Mouse (Mus musculus) spleen, adult 2 months (tissue): Measurements from ENCODE around the gene Nfix. TPM values are rescaled to one million over a fixed set of nuclear protein-coding genes. Genes with fewer than 3 reads are reported as not detected.

Source experiments
- DNase-seq, 2 experiments: peaks; one replicate each; pipeline versions ENCODE4 v3.0.0 to v3.0.0-alpha.2; 2012 to 2021; ENCODE audit warnings: low spot score in 2 of 2, low read depth in 1 of 2
- H3K27ac ChIP-seq: fragments of 200-500 bp; 2 replicates; pipeline ENCODE4 v1.5.1; 2012; ENCODE audit warnings: low read length, inconsistent platforms; ENCODE audit not compliant: insufficient read depth
- H3K27me3 ChIP-seq: fragments of 200-500 bp; 2 replicates; pipeline ENCODE4 v1.6.1; 2012; ENCODE audit warnings: mild to moderate bottlenecking, moderate library complexity, low read length, inconsistent platforms; ENCODE audit not compliant: control insufficient read depth, insufficient read depth
- H3K36me3 ChIP-seq: fragments of 200-500 bp; 2 replicates; pipeline ENCODE4 v1.6.1; 2012; ENCODE audit warnings: mild to moderate bottlenecking, low read length, inconsistent platforms; ENCODE audit not compliant: control insufficient read depth, insufficient read depth
- H3K4me1 ChIP-seq: fragments of 200-500 bp; 2 replicates; pipeline ENCODE4 v1.6.1; 2011; ENCODE audit warnings: inconsistent platforms; ENCODE audit not compliant: control insufficient read depth, insufficient read depth, insufficient read length
- H3K4me3 ChIP-seq: fragments of 200-500 bp; 2 replicates; pipeline ENCODE4 v1.5.1; 2011; ENCODE audit warnings: mild to moderate bottlenecking, inconsistent platforms; ENCODE audit not compliant: insufficient read depth, insufficient read length; ENCODE audit errors: extremely low read depth
- CTCF ChIP-seq: fragments of 200-500 bp; IDR thresholded peaks from 2 replicates; pipeline ENCODE4 v1.5.1; 2011; ENCODE audit warnings: mild to moderate bottlenecking, inconsistent platforms; ENCODE audit not compliant: insufficient read depth, insufficient read length, insufficient replicate concordance; ENCODE audit errors: extremely low read depth
- POLR2A ChIP-seq: fragments of 200-500 bp; IDR thresholded peaks from 2 replicates; pipeline ENCODE4 v1.6.1; 2011; ENCODE audit warnings: low read depth, low read length, inconsistent platforms
- WGBS: fragments of 180-500 bp; shearing (Covaris S2); methylation state at CpG from one replicate; pipeline ENCODE4 v1.1.7; 2018; 5-methylcytosine and 5-hydroxymethylcytosine counted together
- polyA plus RNA-seq: library from polyadenylated mRNA; depleted of rRNA; stranded (reverse); fragments of >200 nt; gene quantifications from 2 replicates; pipeline ENCODE4 v1.2.3, GENCODE M21; 2012

Nfix gene
- polyA plus RNA-seq, 1 experiment: 13.7 TPM

DNA sequence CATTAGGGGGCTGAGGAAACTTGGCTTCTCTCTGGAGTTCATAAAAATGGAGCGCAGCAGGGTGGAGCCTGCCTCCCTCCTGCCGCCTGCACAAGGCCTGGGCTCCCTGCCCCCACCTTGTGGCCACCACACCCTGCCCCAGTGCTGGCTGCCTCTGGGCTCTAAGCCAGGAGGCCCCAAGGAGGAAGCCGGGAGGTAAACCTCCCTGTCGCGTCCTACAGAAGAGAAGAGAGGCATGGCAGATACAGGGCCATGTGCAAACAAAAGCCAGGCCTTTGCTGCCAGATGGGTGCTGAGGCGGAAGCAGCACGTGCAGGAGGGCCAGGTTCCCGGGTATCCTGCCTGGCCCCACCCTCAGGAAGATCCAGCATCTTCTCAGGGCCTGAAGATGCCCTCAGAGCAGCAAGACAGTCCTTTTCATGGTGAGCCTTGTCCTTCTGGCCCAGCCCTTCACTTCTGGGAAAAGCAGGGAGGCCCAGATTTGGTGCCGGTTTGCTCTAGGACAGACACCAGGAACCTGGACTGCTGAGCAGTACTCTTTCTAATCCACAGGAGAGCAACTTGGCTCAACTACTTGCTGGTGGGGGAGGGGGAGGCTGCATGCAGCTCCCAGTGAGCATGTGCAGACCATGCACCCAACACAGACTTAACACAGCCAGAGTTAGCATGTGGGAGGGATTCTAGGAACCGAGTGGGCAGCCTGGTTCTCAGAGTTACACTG, 77.1 kb downstream of the Nfix start, which contains the start of gene G430095P16Rik:
G430095P16Rik (plus strand) TSS at position 158 of the 721 bp plus-strand sequence.
- TF ChIP-seq POLR2A (no peak), CTCF (no peak)
- WGBS: 8% methylated on average over 10 of the region's 10 CpGs
- Histone ChIP-seq H3K27me3 (no peaks in the 10 kb centered on the region), H3K4me1 (peaks cover 7% of the 10 kb centered on the region; the same call in 1 of the 2 replicates), H3K4me3 (peak within 1 kb of the TSS; percentile 33), H3K27ac (peak within 1 kb of the TSS; percentile 53), H3K36me3 (no peaks in the 10 kb centered on the region)
- peak in 1 of 2 experiments; percentile 65 for DNase-seq

GRCm38 (mm10) chr8:84722530-84722849, 77.7 kb downstream of the Nfix start:
- Histone ChIP-seq H3K4me1 (peaks cover 7% of the 10 kb centered on the region; the same call in 1 of the 2 replicates), H3K4me3 (no peak overlapping the region), H3K27ac (peak overlapping the region; percentile 53), H3K27me3 (no peaks in the 10 kb centered on the region), H3K36me3 (no peaks in the 10 kb centered on the region)
- no peak for DNase-seq
- TF ChIP-seq POLR2A (no peak), CTCF (no peak)
- 40% methylated on average over 6 of the region's 6 CpGs for WGBS

GRCm38 (mm10) chr8:84718959-84719690, 81.0 kb downstream of the Nfix start:
- no peaks in the 10 kb centered on the region for H3K36me3 ChIP-seq
- TF ChIP-seq POLR2A (no peak), CTCF (no peak)
- peaks cover 7% of the 10 kb centered on the region; the same call in 1 of the 2 replicates for H3K4me1 ChIP-seq
- WGBS: 90% methylated on average over 5 of the region's 5 CpGs
- H3K27me3 ChIP-seq: no peaks in the 10 kb centered on the region
- H3K4me3 ChIP-seq: no peak overlapping the region
- no peak overlapping the region for H3K27ac ChIP-seq
- DNase-seq: no peak

DNA sequence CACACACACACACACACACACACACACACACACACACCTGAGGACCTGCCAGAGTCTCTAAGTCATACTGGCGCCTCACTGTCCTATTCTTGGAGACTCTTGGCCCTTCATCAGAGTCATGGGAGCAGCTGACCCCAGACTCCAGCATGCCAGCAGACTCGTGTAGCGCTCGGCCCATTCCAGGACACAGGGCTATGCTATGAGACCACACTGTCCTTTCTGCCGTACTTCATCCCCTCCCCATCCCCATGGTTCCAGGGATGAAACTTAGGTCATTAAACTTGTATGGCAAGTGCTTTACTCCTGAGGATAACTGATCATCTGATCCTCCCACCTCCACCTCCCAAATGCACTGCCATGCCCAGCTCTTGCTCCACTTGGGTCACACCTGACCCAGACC, 81.7 kb downstream of the Nfix start:
- 87% methylated on average over 5 of the region's 5 CpGs for WGBS
- peaks cover 7% of the 10 kb centered on the region; the same call in 1 of the 2 replicates for H3K4me1 ChIP-seq
- no peak overlapping the region for H3K4me3 ChIP-seq
- no peaks in the 10 kb centered on the region for H3K36me3 ChIP-seq
- H3K27me3 ChIP-seq: no peaks in the 10 kb centered on the region
- no peak for TF ChIP-seq CTCF
- no peak for TF ChIP-seq POLR2A
- no peak overlapping the region for H3K27ac ChIP-seq
- DNase-seq: no peak

DNA sequence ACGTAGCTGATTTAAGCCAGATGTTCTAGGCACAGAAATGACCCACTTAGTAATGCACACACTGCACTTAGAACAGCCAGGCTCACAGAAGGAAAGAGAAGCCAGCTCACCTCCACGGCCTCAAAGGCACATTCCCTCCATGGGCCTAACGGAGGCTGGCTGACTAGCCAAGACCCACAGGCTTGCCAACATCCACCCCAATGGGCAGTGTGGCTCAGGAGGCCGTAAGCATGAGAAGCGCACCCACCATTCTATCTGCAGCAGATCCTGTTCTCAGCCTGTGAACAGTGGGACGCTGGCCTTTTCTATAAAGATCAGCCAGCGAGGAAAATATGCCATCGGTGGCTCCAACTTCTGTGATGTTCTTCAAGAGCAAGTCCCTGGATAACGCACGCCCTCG, 83.4 kb downstream of the Nfix start:
- no peak for DNase-seq
- TF ChIP-seq POLR2A (no peak), CTCF (no peak)
- WGBS: 96% methylated on average over 11 of the region's 11 CpGs
- no peaks in the 10 kb centered on the region for H3K36me3 ChIP-seq
- H3K4me3 ChIP-seq: no peak overlapping the region
- no peaks in the 10 kb centered on the region for H3K4me1 ChIP-seq
- H3K27me3 ChIP-seq: no peaks in the 10 kb centered on the region
- no peak overlapping the region for H3K27ac ChIP-seq

DNA sequence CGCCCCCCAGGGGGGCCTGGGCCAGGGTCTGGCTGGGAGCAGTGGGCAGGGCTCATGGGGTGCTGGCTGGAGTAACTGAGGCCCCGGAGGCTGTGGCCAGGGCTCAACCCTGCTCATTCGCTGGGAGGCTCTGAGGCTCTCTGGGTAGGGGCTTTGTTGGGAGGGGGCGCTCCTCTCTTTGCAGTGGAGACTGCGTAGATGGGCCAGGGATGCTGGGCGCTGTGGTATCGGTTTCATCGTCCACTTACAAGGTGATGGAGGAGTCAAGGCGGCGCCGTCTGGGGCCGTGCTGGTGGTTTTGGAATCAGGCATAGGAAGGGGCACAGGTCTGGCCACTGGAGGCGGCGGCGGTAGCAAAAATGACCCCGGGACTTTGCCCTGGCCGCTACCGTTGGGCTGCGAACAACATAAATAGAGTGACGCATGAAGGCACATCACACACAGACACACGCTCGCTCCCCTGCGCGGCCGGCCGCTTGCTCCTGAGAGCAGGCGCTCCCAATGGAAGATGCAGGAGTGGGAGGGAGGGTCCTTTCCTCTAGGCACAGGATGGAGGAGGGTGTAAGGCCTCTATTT, 84.2 kb downstream of the Nfix start:
- 96% methylated on average over 27 of the region's 27 CpGs for WGBS
- Histone ChIP-seq H3K36me3 (no peaks in the 10 kb centered on the region), H3K4me3 (no peak overlapping the region), H3K27ac (no peak overlapping the region), H3K27me3 (no peaks in the 10 kb centered on the region), H3K4me1 (no peaks in the 10 kb centered on the region)
- TF ChIP-seq CTCF: no peak
- TF ChIP-seq POLR2A: no peak
- no peak for DNase-seq

- Histone ChIP-seq H3K27ac (no peak overlapping the region), H3K36me3 (no peaks in the 10 kb centered on the region), H3K27me3 (no peaks in the 10 kb centered on the region), H3K4me3 (no peak overlapping the region), H3K4me1 (no peaks in the 10 kb centered on the region)
- WGBS: 90% methylated on average over 4 of the region's 4 CpGs
- DNase-seq: no peak
- no peak for TF ChIP-seq POLR2A
- no peak for TF ChIP-seq CTCF
Observed at GRCm38 (mm10) chr8:84714161-84714560, 86.0 kb downstream of the Nfix start.
